Mouse (Mus musculus) lung, adult 2 months (tissue): ENCODE data around the gene Tmem86a. TPM values are rescaled to one million over a fixed set of nuclear protein-coding genes. Genes with fewer than 3 reads are reported as not detected.
A peak's percentile ranks its signal among the peaks of the same experiment; 100 is the strongest.

Experiments used
- DNase-seq: peaks from one replicate; pipeline ENCODE4 v3.0.0; 2022
- H3K4me1 ChIP-seq: fragments of 200-500 bp; 2 replicates; pipeline ENCODE4 v1.6.1; 2011; ENCODE audit warnings: low read length; ENCODE audit not compliant: control insufficient read depth, insufficient read depth
- H3K4me3 ChIP-seq: fragments of 200-500 bp; replicated peaks from 2 replicates; pipeline ENCODE3; 2011; ENCODE audit warnings: low read depth, mild to moderate bottlenecking, control low read depth, low read length; ENCODE audit errors: extremely low read depth
- CTCF ChIP-seq: fragments of 200-500 bp; IDR thresholded peaks from 2 replicates; pipeline ENCODE4 v1.5.1; 2011; ENCODE audit warnings: mild to moderate bottlenecking, low read length, control low read depth; ENCODE audit not compliant: insufficient read depth
- POLR2A ChIP-seq: fragments of 200-500 bp; IDR thresholded peaks from 2 replicates; pipeline ENCODE4 v1.6.1; 2011; ENCODE audit warnings: low read depth, mild to moderate bottlenecking, control low read depth, low read length, borderline replicate concordance; ENCODE audit errors: extremely low read depth
- WGBS: fragments of 180-500 bp; shearing (Covaris S2); methylation state at CpG from one replicate; pipeline ENCODE4 v1.1.7; 2018; 5-methylcytosine and 5-hydroxymethylcytosine counted together
- polyA plus RNA-seq: library from polyadenylated mRNA; depleted of rRNA; stranded (reverse); fragments of >200 nt; gene quantifications from 2 replicates; pipeline ENCODE4 v1.2.3, GENCODE M21; 2012

Tmem86a gene
- polyA plus RNA-seq, 1 experiment = 28.2 TPM

DNA sequence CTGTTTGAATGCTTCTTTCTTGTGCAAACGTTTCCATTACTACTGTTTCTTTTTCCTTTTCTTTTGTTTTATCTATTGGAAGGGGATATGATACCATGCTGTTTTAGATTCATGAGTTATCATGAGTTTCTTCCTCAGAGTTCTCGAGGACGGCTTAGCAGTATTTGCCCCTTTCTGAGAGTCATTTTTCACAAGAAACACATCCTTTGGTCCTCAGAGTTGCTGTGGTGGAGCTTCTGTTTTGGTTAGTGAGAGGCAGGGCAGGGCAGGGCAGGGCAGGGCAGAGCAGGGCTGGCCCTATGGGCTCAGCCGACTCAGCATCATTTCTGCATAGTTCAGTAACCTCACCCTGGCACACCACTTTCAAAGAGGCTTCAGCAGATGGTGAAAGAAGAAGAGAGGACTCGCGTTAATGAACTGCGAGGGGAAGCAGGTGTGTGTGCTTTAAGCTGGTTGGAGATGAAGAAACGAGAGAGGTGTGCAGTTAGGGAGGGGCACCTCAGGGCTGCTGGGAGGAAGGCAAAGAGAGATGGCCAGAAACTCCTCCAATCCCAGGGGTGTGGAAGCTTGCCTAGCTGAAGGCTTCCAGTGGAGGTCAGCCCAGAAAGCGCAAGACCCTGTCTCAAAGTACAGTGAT lies 37.2 kb upstream of the Tmem86a start:
- TF ChIP-seq POLR2A = no peak
- no peak for TF ChIP-seq CTCF
- 33% methylated on average over 9 of the region's 9 CpGs for WGBS
- peaks cover 9% of the 10 kb centered on the region for H3K4me1 ChIP-seq
- no peak for DNase-seq
- H3K4me3 ChIP-seq = no peak overlapping the region

DNA sequence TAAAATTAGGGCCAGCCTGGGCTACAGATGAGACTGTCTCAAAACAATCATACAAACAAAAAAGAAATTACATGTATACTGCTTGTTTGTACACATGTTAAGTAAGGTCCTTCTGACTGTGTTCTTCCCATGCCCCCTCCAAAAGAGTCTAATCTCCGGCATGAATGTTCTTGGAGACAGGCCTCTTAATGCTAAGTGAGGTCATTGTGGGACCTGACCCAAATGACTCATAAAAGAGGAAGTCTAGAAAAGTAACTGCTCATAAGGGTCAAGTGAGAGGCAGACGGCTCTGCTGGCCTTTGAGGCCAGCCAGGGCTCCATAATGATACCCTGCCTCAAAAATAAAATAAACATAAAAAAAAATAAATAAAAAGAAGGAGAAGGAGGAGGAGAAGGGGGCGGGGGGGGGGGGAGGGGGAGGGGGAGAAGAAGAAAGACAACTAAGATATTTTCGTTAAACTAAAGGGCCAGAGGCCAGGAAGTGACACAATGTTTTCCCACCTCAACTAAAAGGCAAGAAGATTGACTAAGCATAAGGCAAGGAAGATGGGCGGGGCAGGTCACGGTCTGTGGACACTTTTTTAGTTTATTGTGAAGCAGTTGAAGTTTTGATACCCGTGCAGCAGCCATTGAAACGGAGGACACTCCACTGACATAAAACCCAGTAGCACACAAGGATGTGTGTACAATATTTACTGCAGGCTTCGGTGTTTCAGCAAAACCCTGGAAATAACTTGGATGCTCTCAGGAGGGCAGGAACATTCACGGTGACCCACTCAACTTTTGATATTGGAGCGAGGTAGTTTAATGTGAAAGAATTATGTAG lies 35.6 kb upstream of the Tmem86a start:
- TF ChIP-seq POLR2A (no peak), CTCF (no peak)
- DNase-seq = no peak
- Histone ChIP-seq H3K4me1 (peaks cover 9% of the 10 kb centered on the region), H3K4me3 (no peak overlapping the region)
- WGBS = 20% methylated on average over 10 of the region's 11 CpGs

DNA sequence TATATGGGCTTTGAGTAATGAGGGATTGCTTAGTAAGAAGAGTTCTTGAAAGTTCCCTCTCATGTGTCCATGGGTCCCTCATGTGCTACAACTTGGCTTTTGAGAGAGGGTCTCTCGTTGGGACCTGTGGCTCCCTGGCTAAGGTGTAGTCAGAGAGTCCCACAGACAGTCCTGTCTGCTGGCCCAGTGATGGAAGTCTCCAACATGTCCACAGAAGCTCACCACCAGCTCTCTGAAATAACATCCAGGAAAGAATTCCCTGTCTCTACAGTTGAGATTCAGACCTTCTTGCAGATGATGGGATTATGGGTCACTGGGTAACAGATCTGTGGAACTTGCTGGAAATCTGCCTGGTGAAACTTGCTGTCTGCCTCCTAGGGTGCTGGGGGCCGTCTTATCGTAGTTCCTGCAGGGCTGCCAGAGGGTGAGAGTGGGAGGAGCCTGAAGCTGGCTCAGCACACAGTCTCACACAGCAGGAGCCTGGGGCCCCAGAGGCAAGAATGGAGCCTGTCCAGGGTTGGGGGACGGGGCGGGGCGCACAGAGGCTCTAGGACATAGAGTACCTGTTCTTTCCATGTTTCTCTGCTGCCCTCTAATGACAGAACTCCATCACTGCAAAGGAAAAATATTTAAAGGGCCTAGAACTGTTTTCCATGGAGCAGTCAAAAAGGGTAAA lies 34.9 kb upstream of the Tmem86a start:
- TF ChIP-seq CTCF (peak; percentile 47; the same call in 1 of the 2 replicates), POLR2A (no peak)
- Histone ChIP-seq H3K4me1 (peaks cover 9% of the 10 kb centered on the region), H3K4me3 (no peak overlapping the region)
- DNase-seq = peak; percentile 70
- 8% methylated on average over 6 of the region's 6 CpGs for WGBS

DNA sequence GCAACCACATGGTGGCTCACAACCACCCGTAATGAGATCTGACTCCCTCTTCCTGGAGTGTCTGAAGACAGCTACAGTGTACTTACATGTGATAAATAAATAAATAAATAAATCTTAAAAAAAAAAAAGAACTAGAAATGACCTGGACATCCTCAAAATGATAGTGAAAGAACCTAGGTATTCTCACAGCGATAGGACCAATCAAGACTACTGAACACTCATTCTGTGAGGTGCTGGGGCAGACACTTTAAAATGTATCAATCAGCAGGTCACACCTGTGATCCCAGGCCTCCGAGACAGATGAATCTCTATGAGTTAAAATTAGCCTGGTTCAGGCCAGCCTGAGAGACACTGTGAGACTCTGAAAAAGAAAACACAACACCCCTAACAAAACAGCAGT lies 33.8 kb upstream of the Tmem86a start:
- TF ChIP-seq CTCF (no peak), POLR2A (no peak)
- WGBS = 78% methylated on average over 3 of the region's 3 CpGs
- H3K4me3 ChIP-seq = no peak overlapping the region
- DNase-seq = no peak
- H3K4me1 ChIP-seq = peaks cover 9% of the 10 kb centered on the region

DNA sequence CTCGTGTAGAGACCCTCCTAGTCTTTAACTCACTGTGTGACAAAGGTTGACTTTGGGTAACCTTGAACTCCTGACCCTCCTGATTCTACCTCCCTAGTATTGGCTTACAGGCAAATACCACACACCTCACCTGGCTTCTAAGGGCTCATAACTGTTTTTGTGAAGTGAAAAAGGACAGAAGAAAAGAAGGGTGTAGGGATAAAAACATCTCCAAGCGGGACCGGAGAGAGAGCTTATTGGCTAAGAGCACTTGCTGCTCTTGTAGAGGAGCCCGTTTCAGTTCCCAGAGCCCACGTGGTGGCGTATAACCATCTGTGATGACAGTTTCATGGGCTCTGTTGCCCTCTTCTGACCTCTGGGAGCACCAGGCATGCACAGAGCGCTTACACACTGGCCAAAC lies 33.3 kb upstream of the Tmem86a start:
- Histone ChIP-seq H3K4me3 (no peak overlapping the region), H3K4me1 (peaks cover 9% of the 10 kb centered on the region)
- no peak for DNase-seq
- no peak for TF ChIP-seq CTCF
- no peak for TF ChIP-seq POLR2A
- WGBS = 74% methylated on average over 7 of the region's 7 CpGs

DNA sequence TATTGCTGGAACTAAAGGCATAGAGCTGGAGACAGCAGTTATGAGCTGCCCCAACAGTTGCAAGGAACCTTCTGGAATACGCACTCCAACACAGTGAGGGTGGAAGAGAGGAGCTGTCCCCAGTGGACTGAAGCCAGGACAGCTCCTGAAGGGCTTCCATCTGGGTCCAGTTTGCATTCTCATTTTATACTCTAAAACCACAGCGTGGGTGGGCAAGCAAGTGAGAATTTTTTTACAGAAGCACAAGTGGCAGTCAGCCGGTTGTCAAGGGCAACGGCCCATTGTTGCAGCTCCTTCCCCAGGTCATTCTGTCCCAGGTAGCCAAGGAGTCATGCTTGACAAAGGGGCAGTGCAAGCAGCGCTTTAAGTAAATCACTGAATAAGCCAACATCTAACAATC lies 30.8 kb upstream of the Tmem86a start:
- no peak for DNase-seq
- Histone ChIP-seq H3K4me1 (peaks cover 9% of the 10 kb centered on the region), H3K4me3 (no peak overlapping the region)
- 47% methylated on average over 5 of the region's 5 CpGs for WGBS
- TF ChIP-seq POLR2A (no peak), CTCF (no peak)

DNA sequence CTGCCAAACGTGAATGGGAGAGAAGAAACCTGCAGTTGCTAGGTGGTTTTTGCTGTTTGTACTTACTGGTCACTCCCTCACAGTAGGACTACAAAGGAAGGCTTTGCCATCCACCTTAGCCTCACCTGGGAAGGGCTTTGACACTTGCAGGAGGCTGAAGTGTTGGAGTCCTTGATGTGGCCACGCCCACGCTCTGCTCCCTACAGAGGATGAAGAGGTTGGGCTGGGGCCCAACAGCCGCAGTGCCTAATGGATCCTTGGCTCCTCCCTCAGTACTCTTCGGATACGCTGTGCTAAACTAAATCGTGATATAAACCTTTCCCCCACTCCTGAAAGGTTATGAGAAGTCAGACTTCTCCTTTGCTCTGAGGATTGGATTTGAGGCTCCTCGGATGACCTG lies 29.4 kb upstream of the Tmem86a start:
- DNase-seq = no peak
- TF ChIP-seq CTCF = no peak
- no peak for TF ChIP-seq POLR2A
- WGBS = 19% methylated on average over 8 of the region's 8 CpGs
- Histone ChIP-seq H3K4me1 (no peaks in the 10 kb centered on the region), H3K4me3 (no peak overlapping the region)

DNA sequence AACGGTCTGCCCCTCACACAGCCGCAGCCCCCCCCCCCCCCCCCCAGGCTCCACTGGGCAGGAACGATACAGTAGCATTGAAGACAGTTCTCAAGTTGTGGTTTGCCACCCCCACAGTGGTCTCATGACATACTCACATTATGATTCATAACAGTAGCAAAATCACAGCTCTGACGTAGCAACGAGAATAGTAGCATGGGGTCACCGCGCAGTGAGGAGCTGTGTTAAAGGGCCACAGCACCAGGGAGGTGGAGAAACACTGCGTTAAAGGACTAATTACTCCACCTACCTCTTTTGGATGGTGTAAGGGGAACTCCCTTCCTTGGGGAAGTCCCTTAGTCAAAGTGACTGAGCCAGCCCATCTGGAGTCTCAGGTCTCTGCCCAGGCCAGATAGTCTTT lies 27.9 kb upstream of the Tmem86a start:
- DNase-seq = no peak
- TF ChIP-seq POLR2A = no peak
- TF ChIP-seq CTCF = no peak
- H3K4me3 ChIP-seq = no peak overlapping the region
- no peaks in the 10 kb centered on the region for H3K4me1 ChIP-seq
- 35% methylated on average over 8 of the region's 8 CpGs for WGBS

DNA sequence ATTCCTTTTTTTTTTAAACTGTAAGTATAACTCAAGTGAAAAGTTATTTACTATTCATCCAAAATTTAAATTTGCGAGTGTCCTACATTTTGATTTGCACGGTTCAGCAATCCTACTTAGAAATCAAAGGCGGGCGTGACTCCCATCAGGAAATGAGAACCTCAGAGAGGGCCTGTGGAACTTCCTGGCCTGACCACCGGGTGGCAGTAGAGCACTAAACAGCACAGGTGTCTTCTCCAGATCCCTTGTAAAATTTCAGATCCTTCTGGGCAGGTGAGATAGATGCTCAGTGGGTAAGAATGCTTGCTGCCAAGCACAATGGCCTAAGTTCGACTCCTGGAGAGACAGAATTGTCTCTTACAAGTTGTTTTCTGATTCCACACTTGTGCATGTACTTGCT lies 26.9 kb upstream of the Tmem86a start:
- no peaks in the 10 kb centered on the region for H3K4me1 ChIP-seq
- H3K4me3 ChIP-seq = no peak overlapping the region
- TF ChIP-seq CTCF (peak; percentile 95), POLR2A (no peak)
- WGBS = 5% methylated on average over 6 of the region's 6 CpGs
- DNase-seq = peak; percentile 82
